Mouse (Mus musculus) gastrocnemius, adult 2 months (tissue): ENCODE measurements around the gene Ankrd35. TPM values are rescaled to one million over a fixed set of nuclear protein-coding genes. Genes with fewer than 3 reads are reported as not detected.
"Not testable (repeated sequence)": the region's sequence is repeated elsewhere in the genome, so short reads cannot be mapped to it uniquely, and the experiment has no call there.

Source experiments
- DNase-seq: peaks from one replicate; pipeline ENCODE4 v3.0.0; 2022
- H3K27ac ChIP-seq: fragments of 200-600 bp; 2 replicates; pipeline ENCODE4 v1.8.1; 2022; ENCODE audit warnings: mild to moderate bottlenecking
- H3K4me3 ChIP-seq: fragments of 200-600 bp; 2 replicates; pipeline ENCODE4 v1.8.1; 2022; ENCODE audit warnings: mild to moderate bottlenecking, moderate library complexity
- CTCF ChIP-seq: fragments of 200-600 bp; IDR thresholded peaks from 2 replicates; pipeline ENCODE4 v1.8.1; 2022; ENCODE audit warnings: antibody characterized with exemption, mild to moderate bottlenecking, moderate library complexity
- intact Hi-C: fragments of 180-260 bp; cut with DNase I; formaldehyde crosslinking; loops from one replicate; pipeline ENCODE4 v1.15.1; 2025
- total RNA-seq, 2 experiments: library from RNA; stranded (reverse); gene quantifications; 2 replicates each; pipeline ENCODE4 v1.2.3; 2021

Ankrd35 gene
- total RNA-seq, 2 experiments from 2014 or later, result 0.22 to 0.26 TPM

DNA sequence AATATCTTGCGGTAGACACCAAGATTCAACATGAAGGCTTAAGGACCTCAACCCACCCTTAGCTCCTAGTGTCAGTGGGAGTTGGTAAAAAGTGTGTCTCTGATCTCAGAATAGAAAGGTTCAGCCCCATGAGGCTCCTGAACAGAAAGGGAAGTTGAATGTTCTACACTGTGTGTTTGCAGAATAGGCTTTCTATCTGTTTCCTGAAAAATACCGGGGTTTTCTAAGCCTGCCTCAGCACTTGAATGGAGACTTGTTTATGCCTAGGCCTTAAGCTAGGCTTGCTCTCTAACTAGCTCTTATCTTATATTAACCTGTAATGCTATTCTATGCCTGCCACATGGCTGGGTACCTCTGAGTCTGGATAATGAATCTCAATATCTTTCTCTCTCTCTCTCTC is 9.0 kb upstream of the Ankrd35 start:
- no peak for TF ChIP-seq CTCF
- no peak overlapping the region for H3K27ac ChIP-seq
- no peak for DNase-seq
- no peak overlapping the region for H3K4me3 ChIP-seq
- intact Hi-C loops, result no loop called here

DNA sequence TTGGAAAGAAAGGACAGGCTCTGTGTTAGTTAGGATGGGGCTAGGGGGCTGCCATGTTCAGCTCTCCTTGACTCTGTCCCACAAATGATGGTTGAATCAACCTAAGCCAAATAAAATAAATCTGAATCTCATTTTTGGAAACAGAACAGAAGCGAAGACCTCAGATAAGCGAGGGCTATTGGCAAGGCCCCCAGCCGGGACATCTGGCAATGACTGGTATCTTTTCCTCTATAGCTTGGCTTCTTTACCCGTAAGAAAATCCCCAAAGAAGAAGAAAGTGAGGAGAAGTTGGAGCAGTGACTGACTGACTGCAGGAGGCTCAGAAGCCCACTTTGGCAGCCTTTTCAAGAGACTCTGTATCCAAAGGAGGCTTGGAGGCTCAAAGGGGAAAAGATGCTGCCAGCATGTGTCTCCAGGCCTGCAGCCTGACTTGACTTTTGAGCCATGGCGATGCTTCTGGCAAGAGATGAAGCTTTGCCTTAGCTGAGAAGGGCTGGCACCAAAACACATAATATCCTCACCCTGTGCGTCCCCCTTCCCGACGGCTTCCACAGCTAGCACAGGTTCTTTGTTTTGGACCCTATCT is 7.1 kb upstream of the Ankrd35 start:
- peak overlapping the region; percentile 62; the same call in 1 of the 2 replicates for H3K4me3 ChIP-seq
- no peak for TF ChIP-seq CTCF
- H3K27ac ChIP-seq, result peak overlapping the region; percentile 67
- intact Hi-C loops, result no loop called here
- no peak for DNase-seq

DNA sequence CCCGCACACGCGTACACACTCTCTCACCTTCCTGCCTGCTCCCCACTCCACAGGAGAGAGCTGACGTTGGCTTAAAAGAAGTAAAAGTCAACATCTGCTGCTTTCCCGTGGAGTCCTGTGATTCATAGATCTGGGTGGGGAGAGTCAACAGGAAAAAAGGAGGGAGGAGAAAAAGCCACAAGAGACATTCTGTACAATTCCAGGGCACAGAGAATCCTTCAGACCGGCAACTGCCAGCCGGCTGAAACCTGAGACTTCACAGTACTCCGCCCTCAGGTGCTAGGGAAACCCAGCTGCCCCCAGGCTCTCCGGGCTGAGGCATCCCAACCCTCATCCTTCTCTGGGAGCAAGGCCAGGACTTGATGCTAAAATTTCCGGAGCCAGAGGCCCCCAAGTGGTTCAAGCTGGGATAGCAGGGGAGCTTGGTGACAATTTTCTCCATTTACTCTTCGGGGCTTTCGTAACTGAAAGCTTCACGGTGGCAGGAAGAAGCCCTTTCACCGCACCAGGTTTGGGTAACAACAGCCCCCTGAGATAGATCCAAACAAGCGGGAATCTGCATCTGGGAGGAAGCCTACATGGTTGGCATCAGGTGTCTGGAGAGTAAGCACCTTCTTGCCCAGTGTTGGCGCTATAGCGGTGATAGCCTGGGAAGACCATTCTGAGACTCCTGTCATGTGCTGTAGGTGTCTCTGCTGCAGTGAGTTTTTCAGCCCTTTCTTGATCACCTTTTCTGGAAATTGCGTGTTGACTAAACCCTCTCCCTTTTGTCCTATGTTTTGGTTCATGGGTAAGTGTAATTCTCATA is 6.3 kb upstream of the Ankrd35 start:
- peak overlapping the region; percentile 62 for H3K4me3 ChIP-seq
- TF ChIP-seq CTCF, result peak; percentile 86
- peak overlapping the region; percentile 67 for H3K27ac ChIP-seq
- peak; percentile 85 for DNase-seq
- intact Hi-C loops, result no loop called here

DNA sequence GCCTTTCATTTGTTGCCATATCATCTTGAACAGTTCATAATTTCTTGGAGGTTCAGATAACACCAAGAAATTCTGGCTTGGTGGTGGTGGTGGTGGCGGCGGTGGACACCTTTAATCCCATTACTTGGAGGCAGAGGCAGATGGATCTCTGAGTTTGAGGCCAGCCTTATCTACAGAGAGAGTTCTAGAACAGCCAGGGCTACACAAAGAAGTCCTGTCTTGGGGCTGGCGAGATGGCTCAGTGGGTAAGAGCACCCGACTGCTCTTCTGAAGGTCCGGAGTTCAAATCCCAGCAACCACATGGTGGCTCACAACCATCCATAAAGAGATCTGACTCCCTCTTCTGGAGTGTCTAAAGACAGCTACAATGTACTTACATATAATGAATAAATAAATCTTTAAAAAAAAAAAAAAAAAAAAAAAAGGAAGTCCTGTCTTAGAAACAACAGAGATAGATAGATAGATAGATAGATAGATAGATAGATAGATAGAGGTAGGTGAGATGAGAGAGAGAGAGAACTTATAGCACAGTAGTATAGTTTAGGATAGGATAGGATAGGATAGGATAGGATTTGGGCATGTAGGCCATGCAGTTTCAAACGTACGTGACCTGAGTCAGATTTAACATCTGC is 4.1 kb upstream of the Ankrd35 start:
- intact Hi-C loops, result loop anchor here (5.0 kb wide), 1 partner anchor 41 kb away; the partner anchor contains the start of gene Nudt17
- DNase-seq, result not testable (repeated sequence)

DNA sequence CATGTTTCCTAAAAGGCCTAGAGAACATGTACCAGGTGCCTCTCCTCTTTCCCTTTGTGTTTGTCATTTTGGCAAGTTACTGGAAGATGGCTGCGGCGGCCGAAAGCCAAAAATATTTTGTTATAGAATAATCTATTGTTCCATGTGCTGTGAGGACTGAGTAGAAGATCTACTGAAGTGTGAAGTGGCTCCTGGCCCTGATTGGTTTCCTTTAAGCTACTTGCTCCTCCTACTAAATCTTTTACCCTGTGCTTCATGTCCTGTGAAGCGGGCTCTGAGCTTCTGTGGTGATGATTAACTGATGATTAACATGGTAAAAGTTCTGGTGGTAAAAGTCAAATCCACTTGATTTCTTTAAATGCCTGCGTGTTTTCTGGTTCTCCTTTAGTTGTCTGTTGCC is 3.0 kb upstream of the Ankrd35 start:
- intact Hi-C loops, result loop anchor here (5.0 kb wide), 1 partner anchor 40 kb away; the partner anchor contains the start of gene Nudt17
- no peak for DNase-seq
- H3K27ac ChIP-seq, result no peak overlapping the region
- TF ChIP-seq CTCF, result no peak
- no peak overlapping the region for H3K4me3 ChIP-seq

More for the DNA sequence above, 4.1 kb upstream of the Ankrd35 start:
- not testable (repeated sequence) for H3K27ac ChIP-seq, H3K4me3 ChIP-seq

DNA sequence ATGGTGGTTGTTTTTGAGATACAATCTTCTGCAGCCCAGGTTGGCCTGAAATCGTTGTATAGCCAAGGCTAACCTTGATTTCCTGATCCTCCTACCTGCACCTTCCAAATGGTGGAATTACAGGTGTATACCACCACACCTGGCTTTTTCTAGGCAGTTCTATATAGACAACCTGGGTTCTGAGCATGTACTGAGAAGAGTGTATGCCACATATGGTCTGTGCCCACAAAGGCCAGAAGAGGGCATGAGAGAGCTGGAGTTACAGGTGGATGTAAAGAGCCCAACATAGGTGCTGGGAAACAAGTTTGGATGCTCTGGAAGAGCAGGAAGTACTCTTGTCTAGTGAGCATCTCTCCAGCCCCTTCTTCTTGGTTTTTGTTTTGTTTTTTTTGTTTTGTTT is 2.6 kb upstream of the Ankrd35 start:
- intact Hi-C loops, result loop anchor here (5.0 kb wide), 1 partner anchor 40 kb away; the partner anchor contains the start of gene Nudt17
- TF ChIP-seq CTCF, result peak; percentile 53

GRCm38 (mm10) chr3:96668424-96669067 is 1.4 kb upstream of the Ankrd35 start:
- Histone ChIP-seq H3K27ac (no peak overlapping the region), H3K4me3 (no peak overlapping the region)
- no peak for DNase-seq
- intact Hi-C loops, result loop anchor here (5.0 kb wide), 1 partner anchor 39 kb away; the partner anchor contains the start of gene Nudt17
- no peak for TF ChIP-seq CTCF

More for the DNA sequence above, 2.6 kb upstream of the Ankrd35 start:
- no peak overlapping the region for H3K4me3 ChIP-seq
- H3K27ac ChIP-seq, result no peak overlapping the region
- no peak for DNase-seq

- TF ChIP-seq CTCF, result no peak
- intact Hi-C loops, result no loop called here
- Histone ChIP-seq H3K27ac (no peak overlapping the region), H3K4me3 (no peak overlapping the region)
- no peak for DNase-seq
Observed at GRCm38 (mm10) chr3:96671519-96671918, 1.6 kb downstream of the Ankrd35 start.

DNA sequence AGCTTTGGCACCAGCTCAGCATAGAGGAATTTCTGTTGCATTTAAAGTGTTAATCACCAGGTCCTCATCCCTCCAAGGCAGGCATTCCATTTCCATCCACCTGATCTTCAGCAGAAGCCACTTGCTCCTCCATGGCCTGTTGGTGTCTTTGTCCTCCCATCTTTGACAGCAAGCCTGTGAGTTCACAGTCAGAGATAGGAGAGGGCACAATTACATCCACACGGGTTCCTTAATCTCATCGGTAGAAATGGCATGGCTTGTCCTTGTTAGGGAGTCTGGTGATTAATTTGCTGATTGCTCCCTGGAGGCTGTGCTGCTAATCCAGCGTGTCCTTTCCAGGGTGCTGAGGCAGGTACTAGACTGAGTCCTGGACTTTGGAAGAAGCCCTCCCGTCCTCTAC is 3.6 kb downstream of the Ankrd35 start:
- no peak for DNase-seq
- intact Hi-C loops, result no loop called here
- Histone ChIP-seq H3K27ac (no peak overlapping the region), H3K4me3 (no peak overlapping the region)
- no peak for TF ChIP-seq CTCF

GRCm38 (mm10) chr3:96674442-96674841 is 4.5 kb downstream of the Ankrd35 start:
- no peak for TF ChIP-seq CTCF
- no peak for DNase-seq
- no peak overlapping the region for H3K27ac ChIP-seq
- no peak overlapping the region for H3K4me3 ChIP-seq
- intact Hi-C loops, result no loop called here

GRCm38 (mm10) chr3:96675171-96675570 is 5.2 kb downstream of the Ankrd35 start:
- DNase-seq, result no peak
- H3K27ac ChIP-seq, result no peak overlapping the region
- intact Hi-C loops, result no loop called here
- H3K4me3 ChIP-seq, result no peak overlapping the region
- no peak for TF ChIP-seq CTCF

DNA sequence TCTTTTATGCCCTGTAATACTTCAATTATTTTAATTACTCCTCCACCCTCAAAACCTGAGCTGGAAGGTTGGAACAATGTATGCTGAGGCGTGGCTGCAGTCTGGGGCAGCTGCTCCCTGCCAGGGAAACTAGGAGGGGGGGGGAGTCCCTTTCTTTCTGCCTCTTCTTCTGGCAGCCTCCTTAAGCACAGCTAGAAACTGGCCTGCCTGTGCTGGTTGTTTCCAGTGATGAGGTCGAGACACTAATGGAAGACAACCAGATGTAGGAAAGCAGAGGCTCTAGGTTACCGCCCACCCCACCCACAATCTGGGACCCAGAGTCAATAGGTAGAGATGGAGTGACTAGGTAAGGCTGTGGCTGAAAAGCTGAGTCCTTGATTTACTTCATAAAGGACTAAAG is 5.8 kb downstream of the Ankrd35 start:
- Histone ChIP-seq H3K27ac (no peak overlapping the region), H3K4me3 (no peak overlapping the region)
- TF ChIP-seq CTCF, result no peak
- no peak for DNase-seq
- intact Hi-C loops, result no loop called here
